Mouse (Mus musculus): ENCODE measurements at regions not wholly inside any gene's neighbourhood (a gene's known extent, or its start where the extent isn't known, plus 50 kb on each side); places are given as distances from the start of the nearest gene placed in this dataset.

DNA sequence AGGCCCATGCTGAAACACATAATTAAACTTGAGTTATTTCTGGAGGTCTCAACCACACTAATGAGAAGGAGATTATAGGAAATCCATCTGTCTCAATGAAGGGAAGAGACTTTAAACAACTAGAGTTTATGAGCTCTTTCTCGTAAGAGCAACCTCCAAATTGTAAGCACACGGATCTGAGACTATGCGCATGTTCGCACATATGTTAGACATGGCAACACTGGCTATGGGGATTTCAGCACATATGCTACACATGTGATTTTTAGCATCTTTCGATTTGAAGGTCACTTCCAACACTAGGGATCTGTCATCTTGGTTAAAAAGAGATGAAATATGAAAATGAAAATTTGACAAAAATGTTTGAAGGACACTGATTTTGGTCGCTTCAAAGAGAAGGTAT is 105.5 kb upstream of the Spaca1 start:
- TF ChIP-seq POLR2A (IDR thresholded peaks at IDR 0.05; ENCODE audit: insufficient read depth, low read depth, low read length) = no peak
- TF ChIP-seq CTCF (IDR thresholded peaks at IDR 0.05) = no peak

All from heart, adult 2 months (tissue).